Mouse (Mus musculus) mouse trophoblast stem cell (cell line): ENCODE data around the gene Atxn1.

ENCODE experiments used
- in situ Hi-C, 2 experiments: fragments of 300-500 bp; cut with MseI, MboI; formaldehyde crosslinking; loops; 2 replicates in 1 of 2; 3 replicates in 1 of 2; pipeline ENCODE4 v1.15.1; 2025

Atxn1 gene

DNA sequence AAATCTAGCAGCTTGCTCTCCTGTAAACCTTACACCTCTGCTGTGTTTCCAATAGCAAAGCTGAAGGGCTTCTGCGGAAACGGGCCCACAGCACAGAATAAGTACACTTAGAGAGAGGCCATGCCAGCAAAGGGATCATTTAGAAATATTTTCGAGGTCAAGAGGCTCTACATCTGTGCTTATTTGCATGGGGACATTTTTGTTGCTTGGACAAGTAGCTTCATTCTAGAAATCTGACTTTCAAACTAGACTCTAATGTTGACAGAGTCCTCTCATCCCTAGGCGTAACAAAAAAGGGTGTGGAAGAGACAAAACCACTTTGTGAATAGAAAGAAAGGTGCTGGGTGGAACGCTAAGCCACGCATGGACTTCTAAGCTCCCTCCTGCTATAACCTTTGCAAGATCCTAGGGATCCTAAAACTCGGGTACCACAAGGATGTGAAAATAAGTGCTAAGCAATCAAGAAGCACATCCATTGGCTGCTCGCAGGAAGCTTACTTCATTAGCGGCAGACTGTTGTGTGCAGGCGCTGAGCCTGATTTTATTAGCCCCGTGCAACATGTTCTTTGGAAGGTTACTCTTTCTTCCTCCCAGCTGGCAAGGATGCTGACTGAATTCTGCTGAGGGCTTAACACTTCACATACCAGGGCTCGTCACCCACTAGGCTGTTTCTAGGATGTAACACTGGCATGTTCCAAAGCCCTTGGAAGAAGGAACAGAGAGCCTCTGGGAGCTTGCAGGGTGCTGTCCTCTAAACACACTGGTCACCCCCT is 334.1 kb downstream of the Atxn1 start:
- in situ Hi-C loops, result no loop called here

GRCm38 (mm10) chr13:45629750-45630149 is 335.1 kb downstream of the Atxn1 start:
- in situ Hi-C loops, result no loop called here

DNA sequence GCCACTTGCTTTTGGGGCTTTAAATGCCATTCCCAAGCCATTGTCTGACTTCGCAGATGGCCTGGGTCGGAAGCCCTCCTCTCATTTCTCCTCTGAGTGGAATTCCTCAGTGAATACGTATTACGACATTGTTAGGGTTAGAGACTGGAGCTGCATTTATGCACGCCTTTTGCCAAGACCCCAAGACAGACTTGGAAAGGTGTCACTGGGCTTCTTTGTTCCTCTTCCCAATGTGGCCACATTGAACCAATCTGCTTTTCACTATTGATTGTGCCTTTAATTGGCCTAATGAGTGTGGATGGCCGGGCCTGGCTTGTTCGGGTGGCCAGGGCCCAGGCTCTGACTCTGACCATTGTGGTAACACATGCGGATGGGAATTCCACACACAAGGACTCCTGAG is 336.5 kb downstream of the Atxn1 start:
- in situ Hi-C loops, result no loop called here

DNA sequence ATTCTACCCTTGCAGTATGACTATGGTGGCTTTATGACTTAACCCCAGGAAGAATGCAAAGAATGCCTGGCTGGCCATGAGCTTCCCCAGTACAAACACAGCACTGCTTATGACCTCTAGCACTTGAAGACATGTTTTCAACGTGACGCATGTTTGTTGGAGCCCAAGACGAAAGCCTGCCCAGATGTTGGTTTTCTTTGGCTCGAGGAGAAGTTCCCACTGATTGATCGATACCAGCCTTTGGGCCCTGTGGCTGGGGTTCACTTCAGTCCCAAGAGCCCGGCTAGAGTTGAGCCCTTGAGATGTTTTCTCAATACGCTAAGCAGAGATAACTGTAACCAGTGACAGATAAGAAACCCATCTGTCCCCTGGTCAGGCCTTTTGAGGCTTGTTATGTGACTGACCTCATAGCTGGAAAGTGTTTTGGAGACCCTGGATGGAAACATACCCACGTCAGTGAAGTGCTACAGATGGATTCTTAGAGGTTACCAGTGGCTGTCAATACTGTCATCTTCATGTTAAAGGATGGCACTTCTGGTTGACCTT is 337.5 kb downstream of the Atxn1 start:
- in situ Hi-C loops, result no loop called here

DNA sequence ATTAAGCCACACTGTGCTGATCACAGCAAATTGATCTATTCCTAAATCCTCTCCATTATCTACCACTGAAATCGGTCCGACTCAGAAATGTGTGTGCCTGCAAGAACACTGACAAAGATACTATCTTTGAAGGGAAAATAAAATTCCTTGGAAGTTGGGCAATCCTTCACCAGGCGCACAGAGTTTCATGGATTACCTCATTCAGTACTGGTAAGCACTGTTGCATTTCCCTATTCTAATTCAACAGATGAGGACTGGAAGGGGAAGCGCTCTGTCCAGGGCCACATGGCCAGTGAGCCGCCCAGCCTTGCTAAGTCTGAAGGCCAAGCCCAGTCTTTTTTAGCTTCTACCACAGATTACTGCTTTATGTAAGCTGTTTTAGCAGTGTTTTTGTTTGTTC is 339.1 kb downstream of the Atxn1 start:
- in situ Hi-C loops, result no loop called here

DNA sequence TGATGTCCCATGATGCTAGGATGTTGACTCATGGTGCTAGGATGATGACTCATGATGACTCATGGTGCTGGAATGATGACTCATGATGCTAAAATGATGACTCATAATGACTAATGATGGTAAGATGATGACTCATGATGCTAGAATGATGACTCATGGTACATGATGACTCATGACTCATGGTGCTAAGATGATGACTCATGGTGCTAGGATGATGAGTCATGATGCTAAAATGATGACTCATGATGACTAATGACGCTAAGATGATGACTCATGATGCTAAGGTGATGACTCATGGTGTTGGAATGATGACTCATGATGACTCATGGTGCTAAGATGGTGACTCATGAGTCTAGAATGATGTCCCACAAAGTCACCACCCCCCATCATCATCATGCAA is 341.0 kb downstream of the Atxn1 start:
- in situ Hi-C loops, result no loop called here

GRCm38 (mm10) chr13:45622871-45623546 is 341.8 kb downstream of the Atxn1 start:
- in situ Hi-C loops, result no loop called here

DNA sequence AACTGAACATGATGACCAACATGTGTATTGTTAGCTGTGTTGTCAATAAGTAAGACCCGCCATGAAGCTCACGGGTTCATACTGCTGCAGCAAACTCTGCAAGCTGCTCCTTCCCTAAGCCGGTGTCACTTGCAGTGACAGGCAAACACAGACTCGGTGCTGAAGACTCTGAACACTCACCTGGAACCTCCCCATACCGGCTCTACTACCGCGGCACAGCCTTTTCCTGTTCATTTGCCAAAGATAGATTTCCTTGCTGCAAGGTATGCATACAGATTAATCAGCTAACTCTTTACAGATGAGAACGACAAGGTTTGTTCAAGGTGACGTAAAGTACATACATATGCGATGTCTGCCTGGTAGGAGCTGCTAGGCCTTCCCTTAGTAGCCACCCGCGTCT is 344.1 kb downstream of the Atxn1 start:
- in situ Hi-C loops, result no loop called here

DNA sequence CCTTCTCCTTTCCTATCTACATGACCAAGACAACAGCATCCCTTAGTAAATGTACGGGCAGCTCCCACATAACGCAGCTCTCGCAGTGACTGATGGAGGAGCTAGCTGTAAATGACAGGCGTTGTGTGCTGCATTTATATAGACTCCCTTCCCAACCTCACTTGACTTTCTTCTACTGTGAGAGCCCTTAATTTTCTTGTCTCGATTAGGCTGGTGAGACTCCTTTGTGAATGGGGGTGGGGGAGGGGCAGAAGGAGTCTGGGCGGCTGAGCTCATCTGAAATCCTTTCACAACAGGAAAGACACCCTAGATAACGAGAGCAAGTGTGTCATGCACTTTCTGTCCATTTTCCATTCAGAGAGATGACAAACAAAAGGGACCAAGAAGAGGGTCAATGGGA is 344.5 kb downstream of the Atxn1 start:
- in situ Hi-C loops, result no loop called here

GRCm38 (mm10) chr13:45617988-45618387 is 346.8 kb downstream of the Atxn1 start:
- in situ Hi-C loops, result no loop called here

DNA sequence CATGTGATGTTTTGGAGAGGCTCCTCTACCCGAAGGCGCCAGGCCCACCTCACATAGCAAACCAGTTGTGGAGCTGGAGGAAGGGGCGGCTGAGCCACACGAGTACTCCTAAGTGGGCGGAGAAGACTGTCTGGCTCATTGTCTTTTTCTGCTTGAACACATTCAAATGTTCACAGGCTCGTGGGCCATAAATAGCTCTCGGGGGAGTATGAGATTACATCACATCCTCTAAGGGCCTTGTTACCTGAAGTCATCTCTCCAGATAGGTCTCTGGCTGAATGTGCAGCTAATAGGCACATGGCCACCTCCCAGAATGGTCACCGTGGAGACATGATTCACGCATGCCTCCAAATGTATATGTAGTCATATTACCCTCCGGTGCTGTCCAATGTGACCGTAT is 350.0 kb downstream of the Atxn1 start:
- in situ Hi-C loops, result no loop called here

DNA sequence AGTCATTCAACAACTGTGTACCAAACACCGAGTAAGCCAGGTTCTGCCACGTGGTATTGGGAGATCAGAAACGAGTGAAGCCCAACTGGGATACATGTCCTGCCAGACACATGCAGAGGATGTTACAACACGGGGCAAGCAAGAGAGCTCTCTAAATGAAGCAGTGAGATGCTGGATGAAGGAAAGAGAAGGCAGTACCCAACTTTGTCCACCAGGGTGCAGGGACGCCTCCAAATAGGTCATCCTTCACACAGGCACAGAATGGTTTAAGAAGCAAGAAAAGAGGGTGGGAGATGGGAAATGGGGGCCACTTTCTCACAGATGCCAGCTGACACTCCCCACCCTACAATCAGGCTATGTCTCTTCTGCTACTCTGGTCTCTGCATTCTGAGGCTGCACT is 351.5 kb downstream of the Atxn1 start:
- in situ Hi-C loops, result no loop called here

GRCm38 (mm10) chr13:45611554-45611953 is 353.3 kb downstream of the Atxn1 start:
- in situ Hi-C loops, result no loop called here

DNA sequence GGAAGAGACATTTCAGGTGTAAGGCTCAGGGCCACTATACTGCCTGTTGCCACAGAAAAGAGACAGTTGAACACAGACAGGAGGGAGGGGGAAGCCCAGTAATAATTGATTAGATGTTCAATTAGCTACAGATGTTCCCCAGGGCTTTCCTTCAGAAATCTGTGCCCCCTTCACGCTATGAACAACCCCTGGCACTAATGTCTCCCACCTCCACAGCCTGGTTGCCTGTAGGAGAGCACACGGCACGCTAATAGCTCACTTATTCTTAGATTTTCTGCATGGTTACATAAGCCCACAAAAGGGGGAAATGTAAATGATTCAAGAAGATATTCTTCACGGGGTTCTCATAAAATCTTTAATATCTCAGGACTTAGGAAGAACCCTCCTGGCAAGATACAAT is 355.3 kb downstream of the Atxn1 start:
- in situ Hi-C loops, result no loop called here

DNA sequence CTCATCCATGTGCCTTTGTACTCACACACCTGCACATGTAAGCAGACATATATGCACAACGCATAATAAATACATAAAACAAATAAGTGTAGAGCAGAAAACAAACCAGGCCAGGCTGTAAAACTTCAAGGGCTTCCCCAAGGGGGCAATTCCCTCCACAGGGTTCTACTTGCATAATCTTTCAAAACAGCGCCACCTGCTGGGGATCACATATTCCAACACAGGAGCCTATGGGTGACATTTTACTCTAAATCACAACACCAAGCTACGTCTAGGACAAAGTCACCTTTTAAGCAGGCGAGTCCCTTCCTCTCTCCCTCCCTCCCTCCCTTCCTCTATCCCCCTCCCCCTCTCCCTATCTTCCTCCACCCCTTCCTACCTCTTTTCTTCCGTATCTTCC is 356.2 kb downstream of the Atxn1 start:
- in situ Hi-C loops, result no loop called here

- in situ Hi-C loops, result no loop called here
Observed at GRCm38 (mm10) chr13:45607946-45608345, 356.9 kb downstream of the Atxn1 start.

GRCm38 (mm10) chr13:45603636-45604035 is 361.2 kb downstream of the Atxn1 start:
- in situ Hi-C loops, result no loop called here

GRCm38 (mm10) chr13:45600443-45600842 is 364.4 kb downstream of the Atxn1 start:
- in situ Hi-C loops, result no loop called here

- in situ Hi-C loops, result no loop called here
Observed at GRCm38 (mm10) chr13:45599831-45600230, 365.0 kb downstream of the Atxn1 start.

GRCm38 (mm10) chr13:45595416-45595815 is 369.4 kb downstream of the Atxn1 start:
- in situ Hi-C loops, result no loop called here

DNA sequence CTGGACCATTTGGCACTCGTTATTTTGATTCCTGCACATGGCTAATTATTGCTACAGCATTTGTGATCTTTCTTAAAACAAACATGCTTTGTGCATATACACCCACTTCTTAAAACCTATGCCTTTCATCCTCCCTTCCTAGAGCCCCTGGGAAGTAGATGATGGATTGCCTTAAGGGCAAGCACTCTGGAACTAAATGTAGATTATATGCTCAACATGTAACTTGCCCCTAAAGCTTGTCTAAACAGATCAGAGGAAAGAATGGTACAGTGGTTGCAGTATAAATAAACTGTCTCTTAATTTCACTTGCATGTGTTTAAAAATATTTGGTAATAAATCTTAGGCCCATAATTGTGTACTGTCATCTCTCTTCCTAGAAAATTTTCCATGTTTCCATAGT is 370.9 kb downstream of the Atxn1 start:
- in situ Hi-C loops, result no loop called here

GRCm38 (mm10) chr13:45590898-45591297 is 373.9 kb downstream of the Atxn1 start:
- in situ Hi-C loops, result no loop called here

DNA sequence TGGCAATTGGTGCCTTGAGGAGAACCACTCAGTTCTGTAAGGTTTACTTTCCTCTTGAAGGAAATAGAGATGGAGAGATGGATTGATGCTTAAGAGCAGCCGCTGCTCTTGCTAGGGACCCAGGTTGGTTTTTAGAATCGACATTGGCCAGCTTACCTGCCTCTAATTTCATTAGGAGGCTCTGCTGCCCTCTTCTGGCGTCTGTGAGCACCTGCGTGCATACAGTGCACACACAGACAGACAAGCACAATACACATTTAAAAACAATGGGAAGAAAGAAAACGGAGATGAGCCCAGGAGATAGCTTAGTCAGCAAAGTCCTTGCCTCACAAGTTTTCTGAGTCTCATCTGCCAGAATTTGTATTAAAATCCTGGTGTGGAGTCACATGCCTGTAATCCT is 381.7 kb downstream of the Atxn1 start:
- in situ Hi-C loops, result no loop called here
